Mouse (Mus musculus): ENCODE results near the gene Slit1. TPM values are rescaled to one million over a fixed set of nuclear protein-coding genes. Genes with fewer than 3 reads are reported as not detected.

Gene Slit1
- polyA plus RNA-seq, 1 experiment from 2014 or later: 26.7 TPM

DNA sequence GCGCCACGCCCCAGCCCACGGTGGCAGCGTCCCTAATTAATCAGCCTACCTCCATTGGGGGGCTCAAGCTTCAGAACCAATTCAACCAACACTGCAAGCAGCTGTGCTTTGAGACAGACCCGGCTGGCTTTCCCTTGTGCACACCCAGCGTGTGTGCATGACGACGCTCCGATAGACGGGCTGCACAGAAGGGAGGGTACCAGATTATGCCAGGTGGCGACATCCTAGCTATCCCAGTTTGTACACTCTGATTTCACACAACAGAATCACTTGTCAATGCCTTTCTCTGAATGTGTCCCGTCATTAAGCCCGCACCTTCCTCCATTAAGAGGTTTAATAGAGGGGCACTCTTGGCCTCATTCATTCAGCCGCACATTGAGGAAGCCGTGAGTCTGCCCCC is 11.3 kb upstream of the Slit1 start:
- Histone ChIP-seq H3K9ac (no peak overlapping the region), H3K4me2 (no peak overlapping the region), H3K4me1 (peaks cover 6% of the 10 kb centered on the region; the same call in 1 of the 2 replicates), H3K4me3 (no peak overlapping the region), H3K27ac (no peak overlapping the region), H3K36me3 (replicated peaks) (no peaks in the 10 kb centered on the region), H3K9me3 (no peaks in the 10 kb centered on the region), H3K27me3 (replicated peaks) (no peaks in the 10 kb centered on the region)
- no peak for ATAC-seq (replicated peaks)
- WGBS: 35% methylated on average over 15 of the region's 15 CpGs

DNA sequence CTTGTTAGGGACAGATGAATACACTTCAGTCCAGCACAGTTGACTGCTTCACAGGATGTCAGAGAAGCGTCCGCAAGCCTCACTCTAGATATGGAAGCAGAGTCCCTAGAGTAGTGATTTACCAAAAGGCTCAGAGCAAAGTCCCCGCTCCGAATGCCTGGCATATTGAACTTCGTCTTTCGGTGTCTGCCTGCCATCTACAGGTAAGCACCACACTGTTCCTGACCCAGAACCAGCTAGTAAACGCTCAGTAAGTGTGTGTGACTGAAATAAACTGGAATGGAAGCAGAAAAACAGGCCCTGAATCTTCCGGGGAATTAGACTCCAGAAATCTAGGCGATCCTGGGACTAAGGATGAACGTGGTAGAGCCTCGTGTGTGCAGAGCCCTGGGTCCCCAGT is 8.4 kb upstream of the Slit1 start:
- Histone ChIP-seq H3K27ac (no peak overlapping the region), H3K27me3 (replicated peaks) (no peaks in the 10 kb centered on the region), H3K4me1 (peaks cover 9% of the 10 kb centered on the region; the same call in 1 of the 2 replicates), H3K9ac (no peak overlapping the region), H3K4me2 (no peak overlapping the region), H3K4me3 (no peak overlapping the region), H3K36me3 (replicated peaks) (no peaks in the 10 kb centered on the region), H3K9me3 (no peaks in the 10 kb centered on the region)
- no peak for ATAC-seq (replicated peaks)
- 66% methylated on average over 11 of the region's 11 CpGs for WGBS

DNA sequence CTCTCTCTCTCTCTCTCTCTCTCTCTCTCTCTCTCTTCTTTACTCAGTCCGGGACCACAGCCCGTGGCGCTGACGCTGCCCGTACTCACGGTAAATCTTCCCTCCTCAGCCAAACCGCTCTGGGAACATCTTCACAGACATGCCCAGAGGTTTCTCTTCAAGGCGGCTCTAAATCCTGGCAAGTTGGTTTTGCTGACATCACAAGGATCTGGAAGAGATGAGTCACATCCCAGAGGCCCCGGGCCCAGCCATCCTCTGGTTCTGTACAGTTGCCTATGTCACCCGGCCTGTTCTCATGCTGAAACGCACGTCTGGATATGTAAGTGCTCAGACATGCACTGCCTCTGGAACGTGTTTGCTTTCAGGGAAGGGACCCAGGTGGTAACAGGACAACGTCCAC is 4.0 kb upstream of the Slit1 start:
- Histone ChIP-seq H3K4me2 (no peak overlapping the region), H3K27ac (no peak overlapping the region), H3K4me3 (no peak overlapping the region), H3K9ac (no peak overlapping the region), H3K9me3 (no peaks in the 10 kb centered on the region), H3K36me3 (replicated peaks) (no peaks in the 10 kb centered on the region), H3K27me3 (replicated peaks) (no peaks in the 10 kb centered on the region), H3K4me1 (peaks cover 44% of the 10 kb centered on the region)
- WGBS: 87% methylated on average over 14 of the region's 14 CpGs
- ATAC-seq (replicated peaks): no peak

- no peak overlapping the region for H3K4me2 ChIP-seq
- H3K9ac ChIP-seq: no peak overlapping the region
- no peaks in the 10 kb centered on the region for H3K36me3 ChIP-seq (replicated peaks)
- WGBS: 23% methylated on average over 15 of the region's 15 CpGs
- H3K27me3 ChIP-seq (replicated peaks): no peaks in the 10 kb centered on the region
- peak; percentile 74 for ATAC-seq (replicated peaks)
- H3K27ac ChIP-seq: peak overlapping the region; percentile 14
- no peaks in the 10 kb centered on the region for H3K9me3 ChIP-seq
- peaks cover 53% of the 10 kb centered on the region for H3K4me1 ChIP-seq
- H3K4me3 ChIP-seq: no peak overlapping the region
Measured at GRCm38 (mm10) chr19:41745941-41746557, 2.6 kb upstream of the Slit1 start.

DNA sequence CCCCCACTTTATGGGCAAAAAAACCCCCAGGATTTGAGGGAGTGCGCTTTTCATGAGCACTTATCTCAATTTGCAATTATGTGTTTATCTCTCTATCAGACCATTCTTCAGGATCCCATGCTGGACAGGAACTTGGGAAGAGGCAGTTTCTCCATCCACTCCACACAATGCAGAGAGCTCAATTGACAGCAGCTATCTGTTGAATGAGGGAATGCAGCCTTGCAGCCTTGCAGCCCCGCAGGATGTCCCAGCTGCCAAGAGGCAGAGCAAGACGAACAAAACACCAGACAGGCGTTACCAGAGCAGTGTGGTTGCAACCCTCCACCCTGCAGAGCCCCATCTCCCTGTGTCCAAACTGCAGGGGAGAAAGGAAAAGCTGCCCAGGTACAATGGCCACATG is 4.6 kb downstream of the Slit1 start:
- no peaks in the 10 kb centered on the region for H3K27me3 ChIP-seq (replicated peaks)
- peak overlapping the region; percentile 23 for H3K4me3 ChIP-seq
- H3K36me3 ChIP-seq (replicated peaks): no peaks in the 10 kb centered on the region
- H3K4me2 ChIP-seq: peak overlapping the region; percentile 86
- H3K27ac ChIP-seq: peak overlapping the region; percentile 55; the same call in 1 of the 2 replicates
- peak overlapping the region; percentile 1; the same call in 1 of the 2 replicates for H3K9ac ChIP-seq
- no peak for ATAC-seq (replicated peaks)
- WGBS: 18% methylated on average over 4 of the region's 4 CpGs
- peaks cover 78% of the 10 kb centered on the region for H3K4me1 ChIP-seq
- no peaks in the 10 kb centered on the region for H3K9me3 ChIP-seq

DNA sequence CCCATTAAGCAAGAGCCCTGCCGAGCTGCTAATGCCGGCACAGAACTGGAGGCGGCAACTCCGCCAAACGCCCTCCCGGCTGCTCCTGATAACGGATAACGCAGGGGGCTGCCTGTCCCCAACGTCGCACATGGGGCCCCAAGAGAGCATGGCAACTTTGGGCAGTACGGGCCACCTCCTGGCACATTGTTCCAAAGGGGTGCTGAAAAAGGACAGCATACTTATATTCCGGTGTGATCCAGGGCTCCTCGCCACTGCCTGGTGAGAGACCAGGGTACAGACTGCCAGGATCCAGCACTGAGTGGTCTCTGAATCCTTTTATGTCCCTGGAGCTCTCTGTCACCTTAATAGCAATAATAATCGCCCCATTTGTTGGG is 5.0 kb downstream of the Slit1 start:
- H3K9ac ChIP-seq: peak overlapping the region; percentile 1; the same call in 1 of the 2 replicates
- peaks cover 74% of the 10 kb centered on the region for H3K4me1 ChIP-seq
- no peaks in the 10 kb centered on the region for H3K9me3 ChIP-seq
- H3K27ac ChIP-seq: peak overlapping the region; percentile 55; the same call in 1 of the 2 replicates
- ATAC-seq (replicated peaks): peak; percentile 9; the same call in 1 of the 2 replicates
- peak overlapping the region; percentile 86 for H3K4me2 ChIP-seq
- WGBS: 4% methylated on average over 14 of the region's 14 CpGs
- peak overlapping the region; percentile 23 for H3K4me3 ChIP-seq
- no peaks in the 10 kb centered on the region for H3K27me3 ChIP-seq (replicated peaks)
- no peaks in the 10 kb centered on the region for H3K36me3 ChIP-seq (replicated peaks)

GRCm38 (mm10) chr19:41737657-41738428 is 5.6 kb downstream of the Slit1 start:
- WGBS: 2% methylated on average over 18 of the region's 18 CpGs
- H3K36me3 ChIP-seq (replicated peaks): no peaks in the 10 kb centered on the region
- H3K4me3 ChIP-seq: peak overlapping the region; percentile 23
- H3K27ac ChIP-seq: peak overlapping the region; percentile 55
- ATAC-seq (replicated peaks): peak; percentile 60
- no peaks in the 10 kb centered on the region for H3K9me3 ChIP-seq
- no peaks in the 10 kb centered on the region for H3K27me3 ChIP-seq (replicated peaks)
- peaks cover 69% of the 10 kb centered on the region for H3K4me1 ChIP-seq
- peak overlapping the region; percentile 86 for H3K4me2 ChIP-seq
- H3K9ac ChIP-seq: peak overlapping the region; percentile 5; the same call in 1 of the 2 replicates

DNA sequence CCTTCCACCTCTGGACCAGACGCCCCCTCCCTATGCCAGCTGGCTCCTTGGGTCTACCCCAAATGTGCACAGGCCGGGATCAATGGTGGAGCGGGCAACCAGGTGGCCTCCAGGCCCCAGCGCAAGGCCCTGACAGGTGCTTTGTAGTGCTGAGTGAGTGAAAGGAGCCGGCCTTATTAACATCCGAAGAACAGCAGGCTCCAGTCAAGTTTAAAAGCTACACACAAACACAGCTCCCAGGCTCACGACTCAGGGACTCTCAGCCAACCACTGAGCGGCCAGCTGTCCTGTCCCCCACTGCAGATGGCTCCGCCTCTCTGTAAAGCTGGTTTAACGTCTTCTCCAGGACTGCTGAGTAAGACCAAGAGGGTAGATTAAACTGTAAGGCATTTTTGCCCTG is 8.8 kb downstream of the Slit1 start:
- WGBS: 11% methylated on average over 10 of the region's 10 CpGs
- Histone ChIP-seq H3K36me3 (replicated peaks) (no peaks in the 10 kb centered on the region), H3K9ac (no peak overlapping the region), H3K9me3 (no peaks in the 10 kb centered on the region), H3K27ac (no peak overlapping the region), H3K4me2 (0 out of 2 replicates have a peak overlapping the region, but pooled peaks have one; percentile 3), H3K4me3 (no peak overlapping the region), H3K4me1 (peaks cover 38% of the 10 kb centered on the region), H3K27me3 (replicated peaks) (no peaks in the 10 kb centered on the region)
- ATAC-seq (replicated peaks): no peak

- H3K9me3 ChIP-seq: no peaks in the 10 kb centered on the region
- 47% methylated on average over 2 of the region's 2 CpGs for WGBS
- H3K27me3 ChIP-seq (replicated peaks): no peaks in the 10 kb centered on the region
- H3K27ac ChIP-seq: peak overlapping the region; percentile 66; the same call in 1 of the 2 replicates
- no peak overlapping the region for H3K9ac ChIP-seq
- no peaks in the 10 kb centered on the region for H3K36me3 ChIP-seq (replicated peaks)
- ATAC-seq (replicated peaks): peak; percentile 27; the same call in 1 of the 2 replicates
- H3K4me1 ChIP-seq: peaks cover 15% of the 10 kb centered on the region
- H3K4me2 ChIP-seq: no peak overlapping the region
- H3K4me3 ChIP-seq: no peak overlapping the region
Measured at GRCm38 (mm10) chr19:41725491-41725890, 18.0 kb downstream of the Slit1 start.

- no peaks in the 10 kb centered on the region for H3K27me3 ChIP-seq (replicated peaks)
- peak overlapping the region; percentile 66 for H3K27ac ChIP-seq
- no peak overlapping the region for H3K4me3 ChIP-seq
- 23% methylated on average over 9 of the region's 9 CpGs for WGBS
- H3K36me3 ChIP-seq (replicated peaks): no peaks in the 10 kb centered on the region
- H3K9me3 ChIP-seq: no peaks in the 10 kb centered on the region
- H3K4me2 ChIP-seq: no peak overlapping the region
- peaks cover 15% of the 10 kb centered on the region for H3K4me1 ChIP-seq
- ATAC-seq (replicated peaks): peak; percentile 61
- H3K9ac ChIP-seq: no peak overlapping the region
Measured at GRCm38 (mm10) chr19:41724831-41725470, 18.5 kb downstream of the Slit1 start.

- Histone ChIP-seq H3K9ac (no peak overlapping the region), H3K36me3 (replicated peaks) (no peaks in the 10 kb centered on the region), H3K4me1 (peaks cover 19% of the 10 kb centered on the region), H3K27me3 (replicated peaks) (no peaks in the 10 kb centered on the region), H3K4me3 (no peak overlapping the region), H3K27ac (0 out of 2 replicates have a peak overlapping the region, but pooled peaks have one; percentile 16), H3K4me2 (no peak overlapping the region), H3K9me3 (no peaks in the 10 kb centered on the region)
- 31% methylated on average over 2 of the region's 2 CpGs for WGBS
- no peak for ATAC-seq (replicated peaks)
Measured at GRCm38 (mm10) chr19:41723337-41723736, 20.1 kb downstream of the Slit1 start.

GRCm38 (mm10) chr19:41719436-41719835 is 24.0 kb downstream of the Slit1 start:
- no peak for ATAC-seq (replicated peaks)
- 71% methylated on average over 8 of the region's 8 CpGs for WGBS
- no peaks in the 10 kb centered on the region for H3K36me3 ChIP-seq (replicated peaks)
- H3K27me3 ChIP-seq (replicated peaks): no peaks in the 10 kb centered on the region
- H3K9ac ChIP-seq: no peak overlapping the region
- H3K4me3 ChIP-seq: no peak overlapping the region
- H3K4me1 ChIP-seq: peaks cover 31% of the 10 kb centered on the region
- no peaks in the 10 kb centered on the region for H3K9me3 ChIP-seq
- no peak overlapping the region for H3K27ac ChIP-seq
- no peak overlapping the region for H3K4me2 ChIP-seq

All from midbrain, embryonic 15.5 days (tissue).